Mouse (Mus musculus) C2C12 (cell line): ENCODE measurements around the gene Hormad2. TPM values are rescaled to one million over a fixed set of nuclear protein-coding genes. Genes with fewer than 3 reads are reported as not detected.

Experiments
- H3K27me3 ChIP-seq: one replicate; pipeline ENCODE4 v1.6.1; 2011; ENCODE audit not compliant: control insufficient read depth, insufficient read depth, insufficient read length
- H3K36me3 ChIP-seq: one replicate; pipeline ENCODE4 v1.6.1; 2011; ENCODE audit not compliant: control insufficient read depth, insufficient read depth
- H3K4me3 ChIP-seq: one replicate; pipeline ENCODE4 v1.5.1; 2011; ENCODE audit warnings: mild to moderate bottlenecking, control low read depth; ENCODE audit not compliant: poor library complexity, insufficient read depth, severe bottlenecking
- H3K79me2 ChIP-seq: one replicate; pipeline ENCODE4 v1.6.1; 2011; ENCODE audit not compliant: control insufficient read depth, insufficient read depth
- H3K79me3 ChIP-seq: one replicate; pipeline ENCODE4 v1.6.1; 2011; ENCODE audit warnings: low read depth, control low read depth
- H3ac ChIP-seq: one replicate; pipeline ENCODE3; 2011; ENCODE audit warnings: low read depth; ENCODE audit not compliant: control insufficient read depth, insufficient read length
- CEBPB ChIP-seq: IDR thresholded peaks from one replicate; pipeline ENCODE4 v1.6.1; 2011; ENCODE audit warnings: low read depth, mild to moderate bottlenecking, control low read depth, moderate library complexity
- CTCF ChIP-seq: IDR thresholded peaks from one replicate; pipeline ENCODE4 v1.5.1; 2011; ENCODE audit not compliant: control insufficient read depth, insufficient read depth, insufficient read length
- FOSL1 ChIP-seq: IDR thresholded peaks from one replicate; pipeline ENCODE4 v1.8.0; 2011; ENCODE audit warnings: mild to moderate bottlenecking, low read length; ENCODE audit not compliant: poor library complexity, insufficient read depth, severe bottlenecking
- MAX ChIP-seq: IDR thresholded peaks from one replicate; pipeline ENCODE4 v1.6.1; 2011; ENCODE audit warnings: mild to moderate bottlenecking, control low read depth
- MYOD1 ChIP-seq: IDR thresholded peaks from one replicate; pipeline ENCODE4 v1.6.1; 2011; ENCODE audit warnings: low read depth; ENCODE audit not compliant: control insufficient read depth, insufficient read length
- MYOG ChIP-seq: IDR thresholded peaks from one replicate; pipeline ENCODE4 v1.6.1; 2011; ENCODE audit not compliant: control insufficient read depth, insufficient read length; ENCODE audit errors: extremely low read depth
- USF1 ChIP-seq: IDR thresholded peaks from one replicate; pipeline ENCODE4 v1.6.1; 2011; ENCODE audit warnings: low read depth, mild to moderate bottlenecking, control low read depth, moderate library complexity
- long read RNA-seq, 2 experiments: library from polyadenylated mRNA; unstranded; transcript quantifications; one replicate each; pipeline ENCODE4 v2.0.0; 2019 to 2020
- polyA plus RNA-seq: library from polyadenylated mRNA; unstranded; fragments of >200 nt; fragmentation: generic; extraction: Trizol; gene quantifications from one replicate; pipeline ENCODE4 v1.2.1, GENCODE M21; 2012; ENCODE audit warnings: missing spikeins

Gene Hormad2
- not detected for polyA plus RNA-seq
- long read RNA-seq, experiment 1: 0 reads
- long read RNA-seq, experiment 2: 0 reads

DNA sequence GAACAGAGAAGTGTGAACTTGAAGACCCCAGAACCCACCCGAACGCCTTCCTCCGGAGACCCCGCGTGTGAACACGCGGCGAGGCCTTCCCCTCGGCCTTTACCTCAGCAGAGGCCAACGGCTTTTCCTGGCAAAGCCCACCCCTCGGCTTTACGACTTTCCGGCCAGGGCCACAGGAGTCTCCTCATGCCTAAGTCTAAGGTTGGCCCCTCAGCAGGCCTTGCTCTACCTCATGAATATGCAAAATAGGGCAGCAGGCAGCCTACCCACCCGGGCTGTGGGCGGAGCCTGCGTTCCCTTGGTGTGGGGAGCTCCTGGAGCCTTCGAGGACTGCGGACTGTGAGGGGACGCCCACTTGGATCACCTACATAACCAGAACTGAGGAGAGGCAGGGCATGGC, at the start of gene Hormad2:
TSS of gene Hormad2 (minus strand) at position 128 of the 400 bp plus-strand sequence.
- Histone ChIP-seq H3K27me3 (no peaks in the 10 kb centered on the region), H3ac (no peak within 1 kb of the TSS), H3K79me2 (no peaks in the 10 kb centered on the region), H3K4me3 (no peak within 1 kb of the TSS), H3K79me3 (no peaks in the 10 kb centered on the region), H3K36me3 (no peaks in the 10 kb centered on the region)
- TF ChIP-seq CTCF (no peak), FOSL1 (no peak), MYOG (no peak), CEBPB (no peak), MYOD1 (no peak), MAX (no peak)

DNA sequence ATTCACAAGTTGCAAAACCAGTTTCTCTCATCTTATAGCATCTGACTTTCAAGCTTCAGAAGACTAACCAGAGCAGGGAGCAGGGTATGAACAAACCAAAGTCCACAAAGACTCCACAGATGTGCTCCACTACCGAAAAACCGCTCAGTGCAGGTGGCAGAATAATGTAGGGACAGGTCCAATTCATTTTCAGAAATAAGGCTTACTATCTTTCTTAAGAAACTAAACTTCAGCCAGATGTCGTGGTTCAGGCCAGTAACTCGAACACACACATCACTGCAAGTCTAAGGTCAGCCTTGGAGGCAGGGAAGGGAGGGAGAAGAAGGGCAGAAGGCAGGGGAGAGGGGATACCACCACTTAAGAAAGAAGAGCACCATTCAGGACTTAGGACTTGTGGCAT, 48.3 kb upstream of the Hormad2 start:
- Histone ChIP-seq H3K79me2 (no peaks in the 10 kb centered on the region), H3ac (no peak overlapping the region), H3K27me3 (no peaks in the 10 kb centered on the region), H3K79me3 (no peaks in the 10 kb centered on the region), H3K36me3 (peaks cover 49% of the 10 kb centered on the region), H3K4me3 (no peak overlapping the region)
- TF ChIP-seq MYOD1: no peak
- no peak for TF ChIP-seq MAX
- no peak for TF ChIP-seq MYOG

DNA sequence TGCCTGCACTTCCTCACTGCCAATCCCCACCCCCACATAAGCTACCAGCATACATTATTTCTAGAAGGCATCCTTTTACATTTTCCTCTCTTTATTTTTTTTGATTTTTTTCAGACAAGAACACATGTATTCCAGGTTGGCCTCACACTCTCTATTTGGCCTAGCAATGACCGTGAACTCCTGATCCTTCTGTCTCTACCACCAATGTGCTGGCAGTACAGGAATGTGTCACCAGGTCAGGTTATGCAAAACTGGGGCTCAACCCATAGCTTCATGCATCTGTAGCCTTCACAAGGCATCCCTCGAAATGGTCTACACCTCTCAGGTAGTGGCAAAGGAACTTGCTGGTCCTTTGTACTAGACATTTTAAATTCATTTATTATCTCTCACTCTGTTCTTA, 47.9 kb upstream of the Hormad2 start:
- peaks cover 49% of the 10 kb centered on the region for H3K36me3 ChIP-seq
- H3K27me3 ChIP-seq: no peaks in the 10 kb centered on the region
- H3K79me2 ChIP-seq: no peaks in the 10 kb centered on the region
- H3K79me3 ChIP-seq: no peaks in the 10 kb centered on the region
- no peak overlapping the region for H3ac ChIP-seq
- TF ChIP-seq MYOD1 (no peak), MAX (no peak)
- no peak overlapping the region for H3K4me3 ChIP-seq

DNA sequence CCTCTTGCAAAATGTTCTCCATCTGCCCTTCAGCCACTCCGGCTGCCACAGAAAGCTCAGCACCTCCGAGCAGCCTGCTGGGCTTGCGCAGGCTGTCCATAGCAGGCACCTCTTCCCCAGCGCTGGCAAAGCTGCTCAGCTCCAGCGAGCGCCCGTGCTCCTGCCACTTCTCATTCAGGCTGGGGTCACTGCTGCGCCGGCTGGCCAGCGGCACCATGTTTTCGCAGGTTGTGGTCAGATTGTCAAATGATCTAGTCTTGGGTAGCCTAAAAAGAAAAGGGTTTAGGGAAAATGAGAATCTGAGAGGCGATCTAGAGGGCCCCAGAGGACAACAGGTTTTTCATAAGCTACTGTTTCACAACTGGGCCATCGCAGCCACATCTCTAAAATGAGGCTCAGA, 47.5 kb upstream of the Hormad2 start:
- Histone ChIP-seq H3K4me3 (no peak overlapping the region), H3ac (no peak overlapping the region), H3K36me3 (peaks cover 49% of the 10 kb centered on the region), H3K27me3 (no peaks in the 10 kb centered on the region), H3K79me3 (no peaks in the 10 kb centered on the region), H3K79me2 (no peaks in the 10 kb centered on the region)
- TF ChIP-seq CTCF (no peak), CEBPB (no peak), MAX (no peak), MYOD1 (no peak), MYOG (no peak), FOSL1 (no peak), USF1 (no peak)

DNA sequence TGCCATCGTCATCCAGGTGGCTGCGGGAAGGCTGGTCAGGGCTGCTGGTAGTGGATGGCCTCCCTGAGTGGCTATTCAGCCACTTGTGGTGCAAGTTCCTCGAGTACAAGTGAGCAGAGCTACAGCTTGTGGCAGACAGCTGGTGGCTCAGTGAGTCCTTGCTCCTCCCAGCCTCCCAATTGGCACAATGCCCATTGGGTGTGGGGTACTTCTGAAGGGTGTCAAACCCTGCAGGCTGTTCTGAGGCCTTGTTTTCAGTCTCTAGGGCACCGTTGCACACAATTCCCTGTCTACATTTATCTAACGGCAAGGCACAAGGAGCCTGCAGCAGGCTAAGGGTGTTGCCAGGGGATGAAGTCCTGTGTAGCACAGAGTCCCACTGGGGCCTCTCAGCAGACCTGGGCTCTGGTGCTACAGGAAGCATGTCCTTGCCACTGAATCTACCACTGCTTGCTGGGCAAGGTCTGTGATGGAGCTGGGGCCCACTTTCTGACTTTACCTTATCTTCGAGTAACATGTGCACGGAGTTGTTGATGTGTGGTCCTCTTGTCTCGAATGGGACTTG, 46.6 kb upstream of the Hormad2 start:
- Histone ChIP-seq H3K36me3 (peaks cover 51% of the 10 kb centered on the region), H3K79me2 (no peaks in the 10 kb centered on the region), H3K27me3 (no peaks in the 10 kb centered on the region), H3K79me3 (no peaks in the 10 kb centered on the region), H3ac (no peak overlapping the region), H3K4me3 (no peak overlapping the region)
- no peak for TF ChIP-seq MAX
- no peak for TF ChIP-seq CTCF
- no peak for TF ChIP-seq USF1
- no peak for TF ChIP-seq CEBPB
- TF ChIP-seq FOSL1: no peak
- TF ChIP-seq MYOD1: no peak
- no peak for TF ChIP-seq MYOG

DNA sequence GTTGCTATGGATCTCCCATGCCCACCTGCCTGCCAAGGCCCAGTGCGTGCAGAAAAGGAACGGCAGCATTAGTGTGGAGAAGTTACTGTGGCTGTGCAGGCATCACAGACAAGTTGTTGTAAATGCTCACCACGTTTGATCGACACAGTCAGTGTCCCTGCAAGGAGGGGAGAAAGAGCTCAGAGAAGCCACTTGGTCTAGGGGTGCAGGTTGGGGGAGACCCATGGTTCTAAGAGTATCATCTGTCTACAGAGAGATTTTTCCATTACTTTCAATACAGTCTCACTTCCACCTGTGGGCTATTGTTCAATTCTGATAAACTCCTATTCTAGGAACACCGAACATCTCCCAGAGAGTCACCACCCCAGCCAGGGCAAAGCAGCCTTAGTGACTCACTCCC, 43.6 kb upstream of the Hormad2 start:
- TF ChIP-seq FOSL1 (no peak), USF1 (no peak), CTCF (no peak), MAX (no peak)
- Histone ChIP-seq H3ac (no peak overlapping the region), H3K4me3 (no peak overlapping the region), H3K79me2 (no peaks in the 10 kb centered on the region), H3K27me3 (no peaks in the 10 kb centered on the region), H3K79me3 (no peaks in the 10 kb centered on the region), H3K36me3 (peaks cover 45% of the 10 kb centered on the region)
